Mouse (Mus musculus): ENCODE measurements around the gene Cx3cr1.

DNA sequence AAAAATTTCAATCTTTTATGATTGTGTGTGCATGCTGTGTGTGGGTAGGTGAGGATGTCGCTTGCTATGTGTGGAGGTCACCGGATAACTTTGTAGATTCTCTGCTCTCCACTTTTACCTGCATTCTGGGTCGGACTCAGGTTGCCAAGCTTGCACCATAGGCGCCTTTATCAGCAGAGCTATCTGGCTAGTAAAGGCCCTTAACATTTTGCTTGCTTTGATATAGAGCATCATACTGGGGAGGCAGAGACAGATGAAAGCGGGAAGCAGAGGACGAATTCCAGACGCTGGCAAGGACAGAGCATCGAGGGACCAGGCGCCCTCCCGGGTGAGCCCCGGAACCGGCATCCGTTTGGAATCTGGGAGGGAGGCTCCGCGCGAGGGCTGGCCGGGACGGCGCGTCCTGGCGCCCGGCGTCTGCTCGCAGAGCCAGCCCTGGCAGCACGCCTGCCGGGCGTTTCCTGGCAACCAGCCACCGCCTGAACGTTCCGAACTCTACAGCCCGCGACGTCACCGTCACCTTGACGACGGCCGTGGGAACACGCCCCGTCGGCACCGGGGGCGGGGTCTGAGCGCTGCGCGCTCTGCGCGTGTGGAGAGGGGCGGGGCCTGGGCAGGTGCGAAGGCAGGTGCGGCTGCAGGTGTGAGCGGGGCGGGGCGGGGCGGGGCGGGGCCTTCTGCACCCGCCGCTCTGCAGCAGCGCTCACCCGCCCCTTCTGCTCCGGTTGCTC, 58.7 kb downstream of the Cx3cr1 start:
- peak; percentile 38 for TF ChIP-seq POLR2A (IDR thresholded peaks at IDR 0.05; ENCODE audit: insufficient read length, low read depth)
- TF ChIP-seq MAX (IDR thresholded peaks at IDR 0.05; ENCODE audit: low read depth): no peak
- TF ChIP-seq E2F4 (IDR thresholded peaks at IDR 0.05; ENCODE audit: insufficient read depth): no peak
- peak in 2 of 3 experiments; percentile 35 to 58 for TF ChIP-seq MYOG (IDR thresholded peaks at IDR 0.05; ENCODE audit: control insufficient read depth in 1 of 3, insufficient read depth in 1 of 3, insufficient read length in 2 of 3, low read depth in 2 of 3)
- TF ChIP-seq USF1 (IDR thresholded peaks at IDR 0.05; ENCODE audit: low read depth): no peak
- TF ChIP-seq POLR2AphosphoS2 (IDR thresholded peaks at IDR 0.05; ENCODE audit: insufficient read length, low read depth): peak; percentile 89
- TF ChIP-seq SRF (IDR thresholded peaks at IDR 0.05; ENCODE audit: control insufficient read depth, insufficient read length, low read depth): no peak
